Mouse (Mus musculus) neural tube, embryonic 12.5 days (tissue): ENCODE data around the gene Sorl1. TPM values are rescaled to one million over a fixed set of nuclear protein-coding genes. Genes with fewer than 3 reads are reported as not detected.
"Not testable (repeated sequence)": the region's sequence is repeated elsewhere in the genome, so short reads cannot be mapped to it uniquely, and the experiment has no call there.

Source experiments
- ATAC-seq: fragments of 200-750 bp; cut with Nextera tagmentation; 2 replicates; pipeline ENCODE4 v1.8.0; 2017; ENCODE audit warnings: low read depth, mild to moderate bottlenecking, moderate TSS enrichment, moderate library complexity; ENCODE audit not compliant: low FRiP score
- H3K27ac ChIP-seq: fragments of 300-500 bp; sonication (generic); 2 replicates; pipeline ENCODE4 v1.5.1; 2016
- H3K27me3 ChIP-seq: fragments of 300-500 bp; sonication (generic); replicated peaks from 2 replicates; pipeline ENCODE4 v1.6.1; 2016; ENCODE audit warnings: mild to moderate bottlenecking
- H3K36me3 ChIP-seq: fragments of 300-500 bp; sonication (generic); 2 replicates; pipeline ENCODE4 v1.6.1; 2016; ENCODE audit warnings: mild to moderate bottlenecking
- H3K4me1 ChIP-seq: fragments of 300-500 bp; sonication (generic); 2 replicates; pipeline ENCODE4 v1.6.1; 2016
- H3K4me2 ChIP-seq: fragments of 300-500 bp; sonication (generic); replicated peaks from 2 replicates; pipeline ENCODE4 v1.6.1; 2016; ENCODE audit warnings: mild to moderate bottlenecking
- H3K4me3 ChIP-seq: fragments of 300-500 bp; sonication (generic); 2 replicates; pipeline ENCODE4 v1.5.1; 2016
- H3K9ac ChIP-seq: fragments of 300-500 bp; sonication (generic); 2 replicates; pipeline ENCODE4 v1.6.1; 2016; ENCODE audit warnings: mild to moderate bottlenecking
- H3K9me3 ChIP-seq: fragments of 300-500 bp; sonication (generic); 2 replicates; pipeline ENCODE4 v1.6.1; 2016; ENCODE audit warnings: mild to moderate bottlenecking
- WGBS: fragments of 180-500 bp; shearing (Covaris S2); methylation state at CpG from one replicate; pipeline ENCODE4 v1.1.7; 2016; 5-methylcytosine and 5-hydroxymethylcytosine counted together
- polyA plus RNA-seq: library from polyadenylated mRNA; unstranded; fragments of >200 nt; fragmentation: Nextera tagmentation; extraction: Ambion mirVana; gene quantifications from 2 replicates; pipeline ENCODE4 v1.2.1, GENCODE M21; 2016

Gene Sorl1
- polyA plus RNA-seq, 1 experiment from 2014 or later: 16.4 TPM

DNA sequence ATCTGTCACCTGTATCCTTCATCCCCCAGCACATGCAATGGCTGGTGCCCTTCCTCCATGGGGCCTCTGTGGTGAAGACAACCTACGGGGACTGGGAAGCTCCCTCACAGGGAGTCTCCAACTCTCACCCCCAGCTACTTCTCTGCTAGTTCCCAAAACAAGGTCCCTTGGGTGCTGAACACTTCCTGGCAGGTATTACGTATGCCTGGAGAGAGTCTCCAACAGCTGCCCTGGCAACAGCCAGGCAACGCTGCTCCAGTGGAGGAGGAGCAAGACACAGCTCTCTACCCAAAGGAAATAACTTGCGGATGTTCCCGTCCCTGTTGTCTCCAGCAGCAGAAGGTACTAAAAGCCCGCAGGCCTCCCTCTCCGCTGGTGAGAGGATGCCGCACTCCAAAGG is 61.8 kb downstream of the Sorl1 start:
- Histone ChIP-seq H3K9me3 (no peaks in the 10 kb centered on the region), H3K4me2 (no peak overlapping the region), H3K9ac (no peak overlapping the region), H3K27me3 (no peaks in the 10 kb centered on the region), H3K4me3 (no peak overlapping the region), H3K36me3 (peaks cover 11% of the 10 kb centered on the region; the same call in 1 of the 2 replicates), H3K27ac (no peak overlapping the region), H3K4me1 (no peaks in the 10 kb centered on the region)
- ATAC-seq: no peak
- WGBS: 82% methylated on average over 8 of the region's 8 CpGs

DNA sequence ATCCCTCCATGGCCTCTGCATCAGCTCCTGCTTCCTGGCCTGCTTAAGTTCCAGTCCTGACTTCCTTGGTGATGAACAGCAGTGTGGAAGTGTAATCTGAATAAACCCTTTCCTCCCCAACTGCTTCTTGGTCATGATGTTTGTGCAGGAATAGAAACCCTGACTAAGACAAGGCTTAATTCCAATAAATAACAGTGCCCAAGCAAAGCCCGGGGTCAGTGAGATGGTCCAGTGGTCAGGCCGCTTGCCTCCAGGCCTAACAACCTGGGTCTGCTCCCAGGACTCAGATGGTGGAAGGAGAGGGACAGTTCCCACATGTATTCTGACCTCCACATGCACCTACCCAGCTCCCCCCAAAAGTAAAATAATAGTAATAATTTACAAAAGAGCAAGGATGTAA is 65.1 kb downstream of the Sorl1 start:
- WGBS: 87% methylated on average over 2 of the region's 2 CpGs
- not testable (repeated sequence) for H3K4me3 ChIP-seq

DNA sequence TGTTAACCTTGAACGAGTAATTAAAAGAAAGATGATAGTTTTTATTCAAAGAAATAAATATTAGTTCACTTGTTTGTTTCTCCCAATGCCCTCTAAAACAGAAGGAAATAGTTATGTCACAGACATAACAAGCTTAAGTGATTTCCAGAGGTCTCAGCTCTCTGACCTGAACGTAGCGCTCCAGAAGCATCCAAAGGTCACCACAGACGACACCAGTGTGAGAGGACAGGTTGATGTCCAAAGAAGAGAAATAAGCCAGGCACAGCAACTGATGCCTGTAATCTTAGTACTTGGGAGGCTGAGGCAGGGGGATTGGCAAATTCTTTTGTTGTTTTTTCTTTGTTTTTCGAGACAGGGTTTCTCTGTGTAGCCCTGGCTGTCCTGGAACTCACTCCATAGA is 67.5 kb downstream of the Sorl1 start:
- H3K27ac ChIP-seq: no peak overlapping the region
- no peaks in the 10 kb centered on the region for H3K36me3 ChIP-seq
- no peak overlapping the region for H3K4me2 ChIP-seq
- WGBS: 92% methylated on average over 5 of the region's 5 CpGs
- H3K4me3 ChIP-seq: no peak overlapping the region
- H3K9ac ChIP-seq: no peak overlapping the region
- H3K27me3 ChIP-seq: no peaks in the 10 kb centered on the region
- no peak for ATAC-seq
- H3K9me3 ChIP-seq: no peaks in the 10 kb centered on the region
- no peaks in the 10 kb centered on the region for H3K4me1 ChIP-seq

More for the DNA sequence above, 65.1 kb downstream of the Sorl1 start:
- peaks cover 11% of the 10 kb centered on the region; the same call in 1 of the 2 replicates for H3K36me3 ChIP-seq
- H3K27ac ChIP-seq, ATAC-seq, H3K4me2 ChIP-seq, H3K9me3 ChIP-seq, H3K4me1 ChIP-seq, H3K27me3 ChIP-seq, H3K9ac ChIP-seq: not testable (repeated sequence)

DNA sequence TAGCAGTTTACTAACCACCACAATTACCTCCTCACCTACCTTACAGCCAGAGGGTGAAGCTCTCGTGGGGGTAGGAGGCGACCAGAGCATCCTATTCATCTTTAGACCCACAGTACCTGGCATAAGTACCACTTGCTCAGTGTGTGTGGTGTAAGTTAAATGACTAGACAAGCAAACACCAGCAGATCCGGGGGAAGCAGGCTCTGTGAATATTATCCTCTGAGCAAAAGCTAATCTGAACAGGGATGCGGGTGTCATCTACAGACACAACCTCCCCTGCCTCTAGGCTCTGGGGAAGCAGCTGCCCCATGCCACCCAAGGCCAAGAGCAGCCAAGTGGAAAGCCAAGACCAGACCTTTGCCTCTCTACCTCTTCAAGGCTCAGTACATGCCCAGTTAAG is 68.7 kb downstream of the Sorl1 start:
- H3K9me3 ChIP-seq: no peaks in the 10 kb centered on the region
- WGBS: 87% methylated on average over 4 of the region's 4 CpGs
- no peak for ATAC-seq
- H3K36me3 ChIP-seq: no peaks in the 10 kb centered on the region
- H3K4me2 ChIP-seq: no peak overlapping the region
- H3K4me3 ChIP-seq: no peak overlapping the region
- H3K4me1 ChIP-seq: no peaks in the 10 kb centered on the region
- no peak overlapping the region for H3K9ac ChIP-seq
- no peaks in the 10 kb centered on the region for H3K27me3 ChIP-seq
- no peak overlapping the region for H3K27ac ChIP-seq

DNA sequence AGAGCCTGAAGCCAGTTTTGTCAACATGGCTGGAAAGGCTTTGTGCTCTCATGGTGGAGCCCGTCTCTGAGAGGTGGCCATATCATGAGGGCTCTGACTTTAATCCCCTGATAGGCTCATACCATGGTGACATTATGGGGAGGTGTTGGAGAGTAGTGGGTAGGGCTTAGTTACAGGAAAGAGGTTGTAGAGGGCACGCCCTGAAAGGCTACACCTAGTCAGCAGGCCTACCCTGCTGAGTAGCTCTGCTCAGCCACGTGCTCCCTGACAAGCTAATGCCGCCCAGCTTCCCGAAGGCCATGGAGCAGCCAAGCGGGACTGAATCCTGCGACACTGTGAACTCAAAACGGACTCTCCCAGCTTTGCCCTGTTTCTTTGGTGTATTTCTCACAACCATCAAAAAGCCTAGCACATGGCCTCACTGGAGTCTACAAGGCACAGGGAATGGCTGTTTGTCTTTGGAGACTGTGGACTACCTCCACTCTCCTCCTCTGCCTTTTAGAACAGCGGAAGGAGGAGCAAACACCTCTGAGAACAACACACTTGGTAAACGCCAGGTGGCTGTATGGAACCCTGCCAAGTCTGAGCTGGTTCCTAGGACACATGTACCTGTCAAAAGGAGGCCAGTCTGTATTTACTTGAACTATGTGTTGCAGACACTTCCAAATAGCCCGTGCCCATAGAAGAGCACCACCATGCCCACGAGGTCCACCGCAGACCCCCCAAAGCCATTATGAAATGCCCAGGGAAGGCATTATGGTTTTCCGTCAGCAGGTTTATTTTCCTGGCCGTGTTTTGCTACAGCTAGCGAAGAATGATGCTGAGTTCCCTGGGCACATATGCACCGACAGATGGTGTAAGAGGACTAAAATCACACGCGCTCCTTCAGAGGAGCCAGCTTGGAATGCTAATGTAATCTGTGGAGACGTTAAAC is 69.5 kb downstream of the Sorl1 start:
- Histone ChIP-seq H3K36me3 (no peaks in the 10 kb centered on the region), H3K4me3 (no peak overlapping the region), H3K27me3 (no peaks in the 10 kb centered on the region), H3K9ac (no peak overlapping the region), H3K4me2 (no peak overlapping the region), H3K27ac (no peak overlapping the region), H3K4me1 (no peaks in the 10 kb centered on the region), H3K9me3 (no peaks in the 10 kb centered on the region)
- WGBS: 81% methylated on average over 20 of the region's 20 CpGs
- no peak for ATAC-seq

DNA sequence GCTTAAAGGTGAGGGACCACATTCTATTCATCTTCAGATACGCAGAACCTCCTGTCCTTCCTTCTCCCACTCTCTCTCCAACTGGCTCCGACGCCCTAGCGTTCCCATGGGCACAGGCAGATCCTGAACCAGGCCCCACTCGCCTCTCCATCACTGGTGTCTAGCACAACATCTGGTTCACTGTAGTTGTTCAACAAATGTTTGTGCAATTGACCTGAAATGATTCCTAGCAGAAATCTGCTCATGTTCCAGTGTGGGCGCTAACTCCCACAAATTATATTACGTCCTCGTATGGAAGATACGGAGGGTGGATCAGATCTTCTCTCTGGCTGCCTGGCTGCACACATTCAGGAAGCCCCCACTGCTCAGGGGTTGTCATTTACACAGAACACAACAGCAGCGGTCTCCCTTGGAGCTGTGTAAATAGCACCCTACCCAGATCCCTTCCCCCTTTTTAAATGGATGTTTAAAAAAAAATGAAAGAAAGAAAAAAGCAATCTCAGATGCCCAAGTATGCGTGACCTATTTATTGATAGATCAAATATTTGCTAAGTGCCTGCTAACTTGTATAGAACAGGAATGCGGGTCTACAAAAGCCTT is 70.4 kb downstream of the Sorl1 start:
- H3K27ac ChIP-seq: no peak overlapping the region

DNA sequence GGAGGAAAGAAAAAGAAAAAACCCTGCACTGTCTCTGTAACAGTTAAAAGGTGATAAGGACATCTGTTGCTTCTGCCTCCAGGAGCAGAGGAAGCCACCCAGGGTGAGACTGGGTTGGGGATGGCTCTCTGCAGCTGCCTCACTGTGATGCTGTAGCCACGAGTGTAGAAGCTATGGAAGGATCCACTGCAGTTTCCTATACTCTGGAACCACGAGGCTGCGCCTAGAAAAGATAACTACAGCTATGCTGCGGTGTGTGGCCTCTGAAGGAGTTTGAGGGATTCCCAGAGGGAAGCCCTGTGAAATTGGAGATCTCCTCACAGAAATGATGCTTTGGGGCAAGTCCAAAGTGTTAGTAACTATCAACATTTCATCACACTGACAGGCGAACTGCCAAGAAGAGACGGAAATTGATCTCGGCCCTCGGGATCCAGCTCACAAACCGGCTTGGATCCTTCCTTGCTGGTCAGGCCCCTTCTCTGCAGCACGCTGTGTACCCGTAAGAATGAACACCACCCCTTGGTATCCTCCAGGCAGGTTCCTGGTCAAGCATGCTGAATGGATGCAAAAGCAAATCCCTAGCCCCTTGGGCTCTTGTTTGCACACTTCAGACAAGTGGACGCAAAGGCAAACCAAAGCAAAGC is 71.3 kb downstream of the Sorl1 start:
- ATAC-seq: no peak
- no peaks in the 10 kb centered on the region for H3K9me3 ChIP-seq
- H3K9ac ChIP-seq: no peak overlapping the region
- no peaks in the 10 kb centered on the region for H3K36me3 ChIP-seq
- H3K27ac ChIP-seq: no peak overlapping the region
- H3K27me3 ChIP-seq: no peaks in the 10 kb centered on the region
- no peak overlapping the region for H3K4me3 ChIP-seq
- H3K4me1 ChIP-seq: no peaks in the 10 kb centered on the region
- H3K4me2 ChIP-seq: no peak overlapping the region
- 77% methylated on average over 12 of the region's 12 CpGs for WGBS

More for the DNA sequence above, 70.4 kb downstream of the Sorl1 start:
- Histone ChIP-seq H3K9me3 (no peaks in the 10 kb centered on the region), H3K27me3 (no peaks in the 10 kb centered on the region), H3K4me1 (no peaks in the 10 kb centered on the region), H3K9ac (no peak overlapping the region), H3K4me3 (no peak overlapping the region), H3K36me3 (no peaks in the 10 kb centered on the region), H3K4me2 (no peak overlapping the region)
- 76% methylated on average over 12 of the region's 12 CpGs for WGBS
- ATAC-seq: no peak

DNA sequence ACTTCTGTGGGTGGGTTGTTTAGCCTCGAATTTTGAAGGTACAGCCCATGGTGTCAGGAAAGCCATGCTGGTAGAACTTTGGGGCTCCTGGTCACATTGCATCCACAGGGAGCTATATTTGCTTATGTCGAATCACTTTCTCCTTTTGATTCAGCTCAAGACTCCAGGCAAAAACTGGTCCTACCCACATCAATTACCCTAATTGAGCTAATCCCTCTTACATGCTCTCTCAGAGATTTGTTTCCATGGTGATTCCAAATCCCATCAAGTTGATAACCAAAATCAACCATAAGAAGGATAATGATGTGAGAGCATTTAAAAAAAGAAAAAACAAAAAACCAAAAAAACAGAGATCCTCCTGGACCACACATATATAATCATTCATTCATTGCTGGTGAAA is 75.6 kb downstream of the Sorl1 start:
- H3K27me3 ChIP-seq: no peaks in the 10 kb centered on the region
- no peak overlapping the region for H3K4me2 ChIP-seq
- no peak overlapping the region for H3K4me3 ChIP-seq
- peaks cover 4% of the 10 kb centered on the region for H3K36me3 ChIP-seq
- 71% methylated on average over 2 of the region's 2 CpGs for WGBS
- H3K9me3 ChIP-seq: no peaks in the 10 kb centered on the region
- no peak overlapping the region for H3K9ac ChIP-seq
- ATAC-seq: no peak
- H3K4me1 ChIP-seq: no peaks in the 10 kb centered on the region
- no peak overlapping the region for H3K27ac ChIP-seq

DNA sequence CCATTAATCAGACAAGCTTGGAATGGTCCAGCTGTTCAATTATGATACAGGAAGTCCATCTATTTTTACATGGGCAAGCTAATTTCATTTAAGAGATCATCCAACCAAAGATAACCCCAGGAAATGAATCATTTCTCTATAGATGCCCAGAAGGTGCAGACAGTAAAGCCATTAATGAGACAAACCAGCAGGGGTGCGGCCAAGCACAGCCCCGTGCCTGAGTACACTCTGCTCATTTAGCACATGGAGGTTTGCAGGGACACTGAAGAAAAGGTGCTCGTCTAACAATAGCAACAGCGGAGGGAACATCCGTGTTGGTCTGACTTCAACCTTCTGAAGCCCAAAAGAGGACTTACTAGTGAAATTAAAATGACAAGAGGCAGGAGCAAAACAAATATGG is 76.3 kb downstream of the Sorl1 start:
- H3K4me3 ChIP-seq: no peak overlapping the region
- H3K9ac ChIP-seq: no peak overlapping the region
- H3K4me1 ChIP-seq: no peaks in the 10 kb centered on the region
- H3K36me3 ChIP-seq: peaks cover 11% of the 10 kb centered on the region
- no peaks in the 10 kb centered on the region for H3K27me3 ChIP-seq
- no peak for ATAC-seq
- no peaks in the 10 kb centered on the region for H3K9me3 ChIP-seq
- no peak overlapping the region for H3K4me2 ChIP-seq
- H3K27ac ChIP-seq: no peak overlapping the region
- WGBS: 62% methylated on average over 5 of the region's 5 CpGs

DNA sequence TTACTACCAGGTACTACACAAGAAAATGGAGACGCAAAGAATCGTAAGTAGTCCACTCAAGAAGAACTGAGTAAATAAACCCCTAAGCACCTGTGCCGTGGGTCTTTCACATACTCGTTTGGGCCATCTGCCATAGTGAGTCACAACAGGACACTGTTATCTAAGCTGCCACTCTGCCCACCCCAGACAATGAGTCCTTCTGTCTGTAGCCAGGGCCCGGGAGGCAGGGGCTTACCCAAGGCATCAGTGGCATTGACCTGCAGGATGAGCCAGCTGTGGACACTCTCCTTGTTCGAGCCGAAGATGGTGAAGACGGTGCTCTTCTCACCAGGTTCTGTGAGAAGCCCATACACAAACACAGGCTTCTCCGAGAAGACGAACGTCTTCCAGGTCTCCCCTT is 77.8 kb downstream of the Sorl1 start:
- ATAC-seq: no peak
- no peaks in the 10 kb centered on the region for H3K9me3 ChIP-seq
- H3K4me1 ChIP-seq: no peaks in the 10 kb centered on the region
- WGBS: 90% methylated on average over 11 of the region's 11 CpGs
- H3K36me3 ChIP-seq: peaks cover 13% of the 10 kb centered on the region
- H3K4me2 ChIP-seq: no peak overlapping the region
- no peak overlapping the region for H3K27ac ChIP-seq
- H3K9ac ChIP-seq: no peak overlapping the region
- H3K4me3 ChIP-seq: no peak overlapping the region
- H3K27me3 ChIP-seq: no peaks in the 10 kb centered on the region

DNA sequence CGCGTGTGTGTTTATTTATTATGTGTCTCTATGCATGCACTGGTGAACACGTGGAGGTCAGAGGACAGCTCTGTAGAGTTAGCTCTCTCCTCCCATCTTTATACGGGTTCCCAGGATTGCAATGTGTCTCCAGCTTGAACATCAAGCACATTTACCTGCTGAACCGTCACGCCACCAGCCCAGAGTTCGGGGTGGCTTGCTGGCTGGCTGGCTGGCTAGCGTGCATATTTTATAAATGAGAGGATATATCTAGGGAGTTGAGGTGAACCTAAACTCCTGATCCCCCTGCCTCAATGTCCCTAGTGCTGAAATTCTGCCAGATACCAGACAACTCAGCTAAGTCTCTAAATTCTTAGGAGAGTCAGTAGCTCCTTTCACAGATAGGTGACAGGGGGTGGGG is 79.4 kb downstream of the Sorl1 start:
- 0 out of 2 replicates have a peak, but pooled peaks cover 3% of the 10 kb centered on the region for H3K4me1 ChIP-seq
- no peaks in the 10 kb centered on the region for H3K27me3 ChIP-seq
- no peak overlapping the region for H3K9ac ChIP-seq
- H3K4me3 ChIP-seq: no peak overlapping the region
- no peak overlapping the region for H3K27ac ChIP-seq
- peaks cover 19% of the 10 kb centered on the region for H3K36me3 ChIP-seq
- H3K4me2 ChIP-seq: no peak overlapping the region
- no peak for ATAC-seq
- 86% methylated on average over 8 of the region's 8 CpGs for WGBS
- H3K9me3 ChIP-seq: no peaks in the 10 kb centered on the region

DNA sequence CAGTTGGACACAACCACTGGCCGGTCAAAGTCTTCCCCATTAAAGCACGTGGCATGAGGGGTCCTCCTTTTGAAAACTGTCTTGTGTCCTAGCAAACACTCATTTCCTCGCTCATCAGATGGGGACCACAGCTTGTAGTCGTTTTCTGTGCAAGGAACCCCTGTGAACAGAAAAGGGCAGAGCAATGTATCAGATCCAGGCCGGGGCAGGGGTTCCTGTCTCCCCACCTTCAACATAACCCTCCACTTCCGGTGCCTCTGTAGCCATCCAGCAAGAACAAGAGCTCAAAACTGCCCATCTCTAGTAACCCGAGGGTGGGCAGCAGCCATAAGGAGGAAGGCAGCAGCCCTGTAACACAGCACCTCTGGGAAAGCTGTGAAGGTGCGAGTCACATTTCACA is 80.2 kb downstream of the Sorl1 start:
- Histone ChIP-seq H3K36me3 (peaks cover 19% of the 10 kb centered on the region), H3K4me3 (no peak overlapping the region), H3K9me3 (no peaks in the 10 kb centered on the region), H3K4me1 (0 out of 2 replicates have a peak, but pooled peaks cover 4% of the 10 kb centered on the region), H3K27ac (no peak overlapping the region), H3K9ac (no peak overlapping the region), H3K27me3 (no peaks in the 10 kb centered on the region), H3K4me2 (no peak overlapping the region)
- ATAC-seq: no peak
- 85% methylated on average over 8 of the region's 8 CpGs for WGBS
